Mouse (Mus musculus) neural tube, embryonic 11.5 days (tissue): ENCODE measurements around the gene Grrp1. TPM values are rescaled to one million over a fixed set of nuclear protein-coding genes. Genes with fewer than 3 reads are reported as not detected.
A peak's percentile ranks its signal among the peaks of the same experiment; 100 is the strongest.

ENCODE experiments used
- ATAC-seq: fragments of 200-750 bp; cut with Nextera tagmentation; 2 replicates; pipeline ENCODE4 v1.8.0; 2017; ENCODE audit warnings: moderate number of reproducible peaks, mild to moderate bottlenecking, moderate TSS enrichment, moderate library complexity; ENCODE audit not compliant: insufficient read depth, low FRiP score, low TSS enrichment
- DNase-seq: peaks from one replicate; pipeline ENCODE4 v3.0.0-alpha.2; 2015; ENCODE audit warnings: low spot score
- H3K27ac ChIP-seq: fragments of 300-500 bp; sonication (generic); 2 replicates; pipeline ENCODE4 v1.5.1; 2014; ENCODE audit warnings: low read depth, mild to moderate bottlenecking, low read length
- H3K27me3 ChIP-seq: fragments of 300-500 bp; sonication (generic); 2 replicates; pipeline ENCODE4 v1.6.1; 2014; ENCODE audit warnings: mild to moderate bottlenecking, low read length, mixed read lengths; ENCODE audit not compliant: control insufficient read depth, insufficient read depth
- H3K36me3 ChIP-seq: fragments of 300-500 bp; sonication (generic); 2 replicates; pipeline ENCODE4 v1.6.1; 2014; ENCODE audit warnings: mild to moderate bottlenecking, low read length, moderate library complexity, mixed read lengths; ENCODE audit not compliant: control insufficient read depth, insufficient read depth
- H3K4me1 ChIP-seq: fragments of 300-500 bp; sonication (generic); 2 replicates; pipeline ENCODE4 v1.6.1; 2014; ENCODE audit warnings: low read length, mixed read lengths; ENCODE audit not compliant: control insufficient read depth, insufficient read depth
- H3K4me2 ChIP-seq: fragments of 300-500 bp; sonication (generic); 2 replicates; pipeline ENCODE4 v1.6.1; 2014; ENCODE audit warnings: low read depth, mild to moderate bottlenecking, moderate library complexity
- H3K4me3 ChIP-seq: fragments of 300-500 bp; sonication (generic); 2 replicates; pipeline ENCODE4 v1.5.1; 2014; ENCODE audit warnings: low read depth, low read length
- H3K9ac ChIP-seq: fragments of 300-500 bp; sonication (generic); 2 replicates; pipeline ENCODE4 v1.6.1; 2014; ENCODE audit warnings: mild to moderate bottlenecking, low read length
- H3K9me3 ChIP-seq: fragments of 300-500 bp; sonication (generic); 2 replicates; pipeline ENCODE4 v1.6.1; 2016; ENCODE audit warnings: low read length; ENCODE audit not compliant: control insufficient read depth
- WGBS: fragments of 180-500 bp; shearing (Covaris S2); extraction: QIAGEN DNeasy Blood & Tissue Kit; methylation state at CpG from one replicate; pipeline ENCODE4 v1.1.7; 2014; 5-methylcytosine and 5-hydroxymethylcytosine counted together
- polyA plus RNA-seq: library from polyadenylated mRNA; unstranded; fragments of >200 nt; fragmentation: Nextera tagmentation; extraction: Ambion mirVana; gene quantifications from 2 replicates; pipeline ENCODE4 v1.2.1, GENCODE M21; 2014

Grrp1 gene
- polyA plus RNA-seq, 1 experiment from 2014 or later = 11.8 TPM

DNA sequence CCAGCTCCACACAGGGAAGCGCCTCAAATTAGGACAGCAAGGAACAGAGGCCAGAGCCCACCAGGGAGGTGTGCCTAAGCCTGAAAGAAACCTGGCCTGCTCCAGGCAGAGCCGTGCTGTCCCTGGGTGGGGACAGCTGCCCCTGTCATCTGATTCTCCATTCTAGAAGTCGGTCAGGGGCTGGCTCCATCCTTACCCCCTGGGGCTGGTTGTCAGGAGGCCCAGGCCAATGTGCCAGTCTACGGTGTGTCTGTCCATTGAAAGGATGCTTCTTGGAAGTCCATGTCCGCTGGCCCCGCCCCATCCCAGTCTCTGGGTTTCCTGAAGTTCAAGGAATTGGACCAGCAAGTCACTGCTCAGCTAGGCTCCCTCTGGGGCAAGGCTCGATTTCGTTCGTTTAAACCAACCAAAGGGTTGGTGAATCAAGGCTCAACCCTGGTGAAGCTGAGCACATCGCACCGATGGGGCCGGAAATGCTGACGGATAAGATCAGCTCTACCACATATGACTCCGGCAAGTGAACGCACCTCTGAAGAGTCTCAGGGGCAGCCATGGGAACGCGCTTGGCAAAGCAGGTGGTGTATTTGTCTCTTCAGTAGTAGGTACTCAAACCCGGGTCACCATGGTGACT lies 39.3 kb upstream of the Grrp1 start:
- Histone ChIP-seq H3K4me2 (no peak overlapping the region), H3K9me3 (no peaks in the 10 kb centered on the region), H3K36me3 (no peaks in the 10 kb centered on the region), H3K9ac (no peak overlapping the region), H3K4me1 (peaks cover 4% of the 10 kb centered on the region), H3K27ac (no peak overlapping the region), H3K4me3 (no peak overlapping the region), H3K27me3 (no peaks in the 10 kb centered on the region)
- DNase-seq (no peak), ATAC-seq (no peak)
- WGBS = 72% methylated on average over 18 of the region's 18 CpGs

DNA sequence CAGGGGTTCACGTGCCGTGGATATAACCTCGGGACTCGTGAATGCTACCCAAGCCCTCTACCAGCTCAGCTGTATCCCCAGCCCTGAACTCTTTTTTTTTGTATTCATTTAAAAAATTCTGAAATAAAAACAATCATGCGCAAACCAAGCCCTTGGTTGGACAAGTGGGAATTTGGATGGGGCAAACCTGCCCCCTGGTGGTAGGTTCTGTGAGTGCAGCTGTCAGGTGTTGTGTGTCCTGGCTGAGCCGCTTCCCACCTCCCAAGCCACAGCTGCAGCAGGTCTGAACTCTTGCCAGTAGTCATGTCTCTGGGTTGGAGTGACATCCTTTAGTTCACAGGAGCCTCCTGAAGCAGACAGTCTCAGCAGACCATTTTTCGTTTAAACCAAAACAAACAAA lies 38.2 kb upstream of the Grrp1 start:
- Histone ChIP-seq H3K27me3 (no peaks in the 10 kb centered on the region), H3K4me2 (no peak overlapping the region), H3K36me3 (no peaks in the 10 kb centered on the region), H3K9ac (no peak overlapping the region), H3K4me1 (peaks cover 6% of the 10 kb centered on the region), H3K4me3 (no peak overlapping the region), H3K9me3 (no peaks in the 10 kb centered on the region), H3K27ac (no peak overlapping the region)
- WGBS = 23% methylated on average over 7 of the region's 7 CpGs
- no peak for ATAC-seq
- DNase-seq = peak; percentile 84

DNA sequence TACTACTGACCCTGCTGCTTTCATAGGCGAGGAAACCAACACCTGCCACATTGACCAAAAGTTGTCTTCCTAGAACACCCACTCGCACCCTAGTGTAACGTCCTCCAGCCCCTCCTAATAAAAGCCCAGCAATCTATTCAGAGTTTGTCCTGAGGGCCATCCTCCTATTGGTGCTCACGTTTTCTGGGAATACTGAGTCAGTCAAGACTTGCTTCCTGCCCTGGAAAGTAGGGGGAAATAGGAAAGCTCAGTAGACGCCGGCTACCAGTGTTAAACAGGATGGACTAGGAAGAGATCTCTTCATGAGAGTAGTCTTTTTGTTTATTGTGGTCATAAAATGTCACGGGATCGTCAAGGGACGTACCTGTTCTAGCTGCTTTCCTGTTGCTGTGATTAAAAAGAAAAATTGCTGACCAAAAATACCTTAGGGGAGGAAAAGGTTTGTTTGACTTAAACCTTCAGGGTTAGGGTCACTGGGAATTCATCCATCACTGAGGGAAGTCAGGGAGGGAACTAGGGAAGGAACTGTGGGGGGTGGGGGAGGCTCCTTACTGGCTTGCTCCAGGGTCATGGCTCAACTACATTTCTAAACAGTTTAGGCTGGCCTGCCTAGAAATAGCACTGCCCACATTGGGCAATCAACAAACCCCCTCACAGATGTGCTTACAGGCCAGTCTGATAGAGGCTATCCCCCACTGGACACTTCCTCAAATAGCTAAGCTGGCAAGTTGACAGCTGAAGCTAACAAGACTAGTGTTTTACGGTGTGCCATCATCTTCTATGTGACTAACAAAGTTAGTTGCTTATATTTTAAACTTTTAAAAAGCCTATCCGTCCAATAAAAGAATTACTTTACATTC lies 34.7 kb upstream of the Grrp1 start:
- Histone ChIP-seq H3K9ac (peak overlapping the region; percentile 99), H3K4me3 (peak overlapping the region; percentile 89), H3K27ac (no peak overlapping the region; the same call in 1 of the 2 replicates), H3K36me3 (no peaks in the 10 kb centered on the region), H3K9me3 (no peaks in the 10 kb centered on the region), H3K27me3 (no peaks in the 10 kb centered on the region), H3K4me1 (peaks cover 11% of the 10 kb centered on the region), H3K4me2 (peak overlapping the region; percentile 87)
- 28% methylated on average over 11 of the region's 11 CpGs for WGBS
- ATAC-seq (no peak), DNase-seq (no peak)

DNA sequence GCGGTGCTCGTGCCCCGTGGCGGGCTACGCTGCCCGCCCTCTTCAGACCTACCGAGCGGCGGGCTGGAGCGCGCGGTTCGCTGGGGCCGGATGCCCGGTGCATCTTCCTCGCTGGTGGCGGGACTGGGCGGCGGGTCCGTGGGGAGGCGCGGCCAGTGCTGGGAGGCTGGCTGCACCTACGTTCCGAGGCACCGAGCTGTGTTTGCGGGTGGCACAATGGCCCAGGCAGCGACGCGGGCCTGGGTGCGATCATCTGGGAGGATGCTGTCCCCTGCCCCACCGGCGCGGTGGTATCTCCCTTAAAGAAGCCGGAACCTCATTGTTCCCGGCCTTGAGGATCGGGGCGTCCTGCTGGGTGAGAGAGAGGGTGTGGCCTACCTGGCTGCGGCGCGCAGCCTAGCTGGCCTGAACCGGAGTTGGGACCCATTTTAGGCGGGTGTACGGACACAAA lies 33.7 kb upstream of the Grrp1 start, which contains the start of gene Pdik1l:
Gene Pdik1l (minus strand): TSS at position 321 of the 451 bp plus-strand sequence.
- Histone ChIP-seq H3K27me3 (no peaks in the 10 kb centered on the region), H3K4me3 (peak within 1 kb of the TSS; percentile 89), H3K27ac (peak within 1 kb of the TSS; percentile 100), H3K9ac (peak within 1 kb of the TSS; percentile 99), H3K4me1 (peaks cover 11% of the 10 kb centered on the region), H3K36me3 (no peaks in the 10 kb centered on the region), H3K4me2 (peak within 1 kb of the TSS; percentile 87), H3K9me3 (no peaks in the 10 kb centered on the region)
- 0% methylated on average over 27 of the region's 43 CpGs for WGBS
- DNase-seq = peak; percentile 87
- peak; percentile 83 for ATAC-seq

DNA sequence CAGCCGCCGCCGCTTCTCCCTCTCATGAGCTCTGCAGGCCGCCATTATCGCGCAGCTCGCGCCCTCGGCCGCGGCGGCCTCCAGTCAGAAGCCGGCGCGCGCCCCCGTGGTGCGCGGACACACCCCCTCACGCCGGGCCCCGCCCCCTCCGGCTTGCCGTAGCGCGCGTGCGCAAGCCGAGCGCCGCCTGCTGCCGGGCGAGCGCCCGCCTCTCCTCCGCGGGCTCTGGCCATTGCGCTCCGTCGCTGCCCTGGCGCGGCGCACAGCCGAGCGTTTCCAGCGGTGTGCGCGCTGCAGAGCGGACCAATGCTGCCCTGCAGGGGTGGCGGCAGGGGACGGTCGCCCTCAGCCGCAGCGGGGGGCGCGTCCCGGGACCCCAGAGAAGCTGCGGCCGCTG lies 33.3 kb upstream of the Grrp1 start:
- peak; percentile 98 for DNase-seq
- WGBS = under 1% methylated on average over 52 of the region's 59 CpGs
- H3K4me1 ChIP-seq = peaks cover 11% of the 10 kb centered on the region
- peak overlapping the region; percentile 89 for H3K4me3 ChIP-seq
- H3K9ac ChIP-seq = peak overlapping the region; percentile 99
- no peaks in the 10 kb centered on the region for H3K27me3 ChIP-seq
- H3K9me3 ChIP-seq = no peaks in the 10 kb centered on the region
- H3K4me2 ChIP-seq = peak overlapping the region; percentile 87
- H3K36me3 ChIP-seq = no peaks in the 10 kb centered on the region
- peak overlapping the region; percentile 100 for H3K27ac ChIP-seq
- ATAC-seq = peak; percentile 94

DNA sequence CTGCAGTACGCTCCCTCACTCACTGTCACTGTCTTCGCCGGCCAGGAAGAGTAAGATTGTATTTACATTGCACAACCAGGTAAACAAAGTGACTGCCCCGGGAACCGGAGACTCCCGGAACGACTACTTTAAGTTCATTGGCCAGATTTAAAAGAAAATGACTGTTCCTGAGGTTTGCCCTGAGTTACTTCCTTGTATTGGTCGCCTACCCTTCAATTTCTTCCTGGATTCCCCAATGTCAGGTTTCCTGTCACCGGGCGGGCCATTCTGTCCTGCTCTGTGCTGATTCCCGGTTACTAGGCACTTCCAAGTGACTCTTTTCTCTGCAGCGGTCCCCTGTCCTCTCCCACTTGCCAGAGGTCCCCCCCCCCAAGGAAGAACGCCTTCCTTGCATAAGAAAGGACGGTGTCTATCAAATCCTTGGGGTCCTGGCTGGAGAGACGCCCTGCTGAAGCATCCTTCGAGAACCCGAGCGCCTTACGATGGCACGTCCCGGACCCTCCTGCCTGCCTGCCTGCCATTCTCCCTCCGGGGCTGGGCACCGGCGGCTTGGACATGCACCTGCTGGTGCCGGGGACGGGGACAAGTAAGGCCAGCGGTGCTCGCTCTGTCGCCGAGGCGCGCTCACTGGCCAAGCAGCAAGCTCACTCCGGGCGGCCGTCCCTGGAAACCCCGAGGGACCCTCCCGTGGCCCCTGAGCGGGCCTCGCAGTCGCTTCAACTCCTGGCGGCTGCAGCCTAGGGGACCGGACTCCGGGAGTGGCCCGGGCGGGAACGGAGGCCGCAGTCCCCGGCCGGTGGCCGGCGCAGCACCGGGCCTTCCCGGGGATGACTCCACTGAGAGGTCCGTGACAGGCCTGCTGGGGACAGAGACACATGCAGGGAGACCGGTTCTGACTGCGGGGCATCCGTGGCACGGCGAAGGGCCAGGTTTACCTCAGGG lies 32.6 kb upstream of the Grrp1 start:
- peaks cover 11% of the 10 kb centered on the region for H3K4me1 ChIP-seq
- peak overlapping the region; percentile 100 for H3K27ac ChIP-seq
- WGBS = 3% methylated on average over 58 of the region's 59 CpGs
- H3K9ac ChIP-seq = peak overlapping the region; percentile 99
- H3K4me2 ChIP-seq = peak overlapping the region; percentile 87
- H3K36me3 ChIP-seq = no peaks in the 10 kb centered on the region
- H3K4me3 ChIP-seq = peak overlapping the region; percentile 89
- DNase-seq (no peak), ATAC-seq (peak; percentile 66)
- H3K27me3 ChIP-seq = no peaks in the 10 kb centered on the region
- no peaks in the 10 kb centered on the region for H3K9me3 ChIP-seq

DNA sequence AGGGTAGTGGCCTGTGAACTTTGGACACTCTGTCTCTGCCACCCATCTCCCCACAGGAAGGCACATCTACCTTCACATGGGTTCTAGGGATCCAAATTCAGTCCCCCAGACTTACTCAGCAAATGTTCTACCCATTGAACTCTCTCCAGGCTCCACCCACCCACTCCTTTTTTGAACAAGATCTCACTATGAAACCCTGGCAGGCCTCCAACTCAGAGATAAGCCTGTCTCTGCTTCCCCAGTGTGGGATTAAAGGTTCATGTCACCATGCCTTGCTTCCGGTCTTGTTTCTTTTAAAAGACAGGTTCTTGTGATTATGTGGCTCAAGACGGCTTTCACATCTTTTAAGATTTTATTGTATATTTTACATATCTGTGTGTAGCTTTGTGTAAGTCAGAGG lies 31.0 kb upstream of the Grrp1 start:
- DNase-seq (no peak), ATAC-seq (no peak)
- Histone ChIP-seq H3K4me1 (peaks cover 11% of the 10 kb centered on the region), H3K27me3 (no peaks in the 10 kb centered on the region), H3K27ac (no peak overlapping the region), H3K9ac (no peak overlapping the region), H3K4me3 (no peak overlapping the region), H3K9me3 (no peaks in the 10 kb centered on the region), H3K4me2 (no peak overlapping the region), H3K36me3 (no peaks in the 10 kb centered on the region)
- WGBS = 94% methylated on average over 2 of the region's 2 CpGs
